Mouse (Mus musculus): ENCODE data around the gene Wipf2. TPM values are rescaled to one million over a fixed set of nuclear protein-coding genes. Genes with fewer than 3 reads are reported as not detected.
A peak's percentile ranks its signal among the peaks of the same experiment; 100 is the strongest.

The Wipf2 gene
- total and polyA plus RNA-seq, 3 experiments, result 2.1 to 7.7 (median 4.7) TPM

DNA sequence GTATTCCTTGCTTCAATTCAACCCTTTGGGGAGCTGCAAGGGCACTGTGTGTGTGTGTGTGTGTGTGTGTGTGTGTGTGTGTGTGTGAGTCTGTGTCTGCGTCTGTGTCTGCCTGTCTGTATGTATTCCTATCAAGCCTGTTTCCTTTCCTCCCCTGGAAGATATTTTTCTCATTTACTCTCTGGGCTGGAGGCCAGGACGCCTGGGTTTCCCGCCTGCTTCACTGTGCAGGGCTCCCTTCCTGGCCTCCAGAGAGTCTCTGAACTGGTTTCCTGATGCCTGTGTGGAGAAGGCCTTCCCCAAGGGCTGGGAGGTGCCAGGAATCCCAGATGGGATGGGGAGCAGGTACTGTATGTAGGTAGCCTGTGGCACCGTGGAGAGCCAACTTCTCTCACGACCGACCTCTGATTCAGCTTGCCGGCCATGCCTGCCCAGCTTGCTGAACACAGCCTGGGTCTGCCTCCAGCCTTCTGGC, 66.7 kb downstream of the Wipf2 start:
- in situ Hi-C loops (cut with MboI; ENCODE audit: low pct_ligation_motif_present, low pct_unique_long_range_greater_than_20kb, low sequenced_read_pairs) (no loop called here), dilution Hi-C loops (cut with MboI; ENCODE audit: extremely low pct_ligation_motif_present, extremely low pct_unique_long_range_greater_than_20kb, low sequenced_read_pairs) (no loop called here)
- H3K4me2 ChIP-seq (ENCODE audit: insufficient read depth, low read depth, poor library complexity, severe bottlenecking), result no peak overlapping the region
- no peak overlapping the region for H3K9ac ChIP-seq (ENCODE audit: insufficient read depth, low read depth)
- no peaks in the 10 kb centered on the region for H3K79me2 ChIP-seq (replicated peaks; ENCODE audit: control insufficient read depth, extremely low read depth, insufficient read depth, poor library complexity, severe bottlenecking)
- peaks cover 0 to 11% of the 10 kb centered on the region in 2 experiments for H3K36me3 ChIP-seq (replicated peaks in 1 of 2; ENCODE audit: control insufficient read depth in 1 of 2, insufficient read depth in 1 of 2, low read length in 1 of 2)
- peaks cover 42 to 77% of the 10 kb centered on the region in 2 experiments for H3K4me1 ChIP-seq (ENCODE audit: control insufficient read depth in 1 of 2, insufficient read depth in 2 of 2)
- H3K27ac ChIP-seq (ENCODE audit: insufficient read depth, low read depth), result no peak overlapping the region
- no peak for DNase-seq (ENCODE audit: extremely low read depth)
- TF ChIP-seq ZC3H11A (IDR thresholded peaks at IDR 0.05; ENCODE audit: low read depth, low read length) (no peak), MAZ (IDR thresholded peaks at IDR 0.05; ENCODE audit: low read depth, low read length) (0 out of 2 replicates have a peak, but pooled peaks have one; percentile 14)
- peaks cover 3% of the 10 kb centered on the region for H3K9me3 ChIP-seq (replicated peaks; ENCODE audit: low read length)
- no peak overlapping the region for H3K4me3 ChIP-seq (replicated peaks in 1 of 3; ENCODE audit: low read depth in 2 of 3, low read length in 2 of 3, poor library complexity in 1 of 3)
- H3K27me3 ChIP-seq (replicated peaks), result no peaks in the 10 kb centered on the region

DNA sequence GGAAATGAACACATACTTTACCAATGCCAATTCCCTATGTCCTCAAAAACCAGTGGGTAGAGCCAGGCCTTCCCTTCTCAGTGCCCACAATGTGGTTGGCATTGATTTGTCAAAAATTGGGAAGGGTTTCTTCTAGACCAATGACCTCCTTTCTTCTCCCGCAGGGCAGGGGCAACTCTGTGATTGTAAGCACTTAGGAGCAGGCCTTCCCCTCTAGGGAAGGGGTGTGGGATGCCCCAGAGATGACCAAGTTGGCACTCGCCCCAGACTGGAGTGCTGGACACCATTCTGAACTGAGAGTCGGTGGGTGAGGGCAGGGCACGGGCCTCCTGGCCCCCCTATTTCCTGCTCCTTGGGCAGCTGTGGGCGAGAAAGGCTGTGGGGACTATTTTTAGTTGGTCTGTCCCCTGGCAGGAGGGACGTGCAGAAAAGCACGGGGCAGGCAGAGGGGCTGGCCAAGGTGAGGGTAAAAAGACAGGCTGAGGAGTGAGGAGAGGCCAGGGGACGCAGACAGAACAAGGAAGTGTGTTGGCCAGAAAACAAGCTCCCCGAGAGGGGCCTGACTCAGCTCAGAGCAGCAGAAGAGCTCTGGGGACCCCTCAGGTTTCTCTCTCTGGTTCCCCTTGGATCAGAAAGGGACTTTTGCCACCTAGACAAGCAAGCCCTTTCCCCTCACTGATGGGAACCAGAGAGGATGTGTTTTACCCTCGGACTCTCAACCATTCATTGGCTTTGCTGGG, 67.5 kb downstream of the Wipf2 start:
- H3K4me1 ChIP-seq (ENCODE audit: control insufficient read depth in 1 of 2, insufficient read depth in 2 of 2), result peaks cover 34 to 69% of the 10 kb centered on the region in 2 experiments
- no peak overlapping the region for H3K9ac ChIP-seq (ENCODE audit: insufficient read depth, low read depth)
- dilution Hi-C loops (cut with MboI; ENCODE audit: extremely low pct_ligation_motif_present, extremely low pct_unique_long_range_greater_than_20kb, low sequenced_read_pairs) (no loop called here), in situ Hi-C loops (cut with MboI; ENCODE audit: low pct_ligation_motif_present, low pct_unique_long_range_greater_than_20kb, low sequenced_read_pairs) (no loop called here)
- DNase-seq (ENCODE audit: extremely low read depth), result peak; percentile 30
- TF ChIP-seq TCF12 (IDR thresholded peaks at IDR 0.05; ENCODE audit: low read depth, low read length) (0 out of 2 replicates have a peak, but pooled peaks have one; percentile 2), JUN (IDR thresholded peaks at IDR 0.05; ENCODE audit: insufficient read depth, low read depth, low read length) (no peak), RAD21 (IDR thresholded peaks at IDR 0.05; ENCODE audit: low read depth, low read length) (no peak), ELF1 (IDR thresholded peaks at IDR 0.05; ENCODE audit: low read depth, low read length) (peak; percentile 65)
- H3K36me3 ChIP-seq (replicated peaks in 1 of 2; ENCODE audit: control insufficient read depth in 1 of 2, insufficient read depth in 1 of 2, low read length in 1 of 2), result peaks cover 0 to 8% of the 10 kb centered on the region in 2 experiments
- peaks cover 5% of the 10 kb centered on the region for H3K9me3 ChIP-seq (replicated peaks; ENCODE audit: low read length)
- no peaks in the 10 kb centered on the region for H3K27me3 ChIP-seq (replicated peaks)
- no peak overlapping the region; the same call in 1 of the 2 replicates for H3K4me2 ChIP-seq (ENCODE audit: insufficient read depth, low read depth, poor library complexity, severe bottlenecking)
- no peak overlapping the region for H3K27ac ChIP-seq (ENCODE audit: insufficient read depth, low read depth)
- no peaks in the 10 kb centered on the region for H3K79me2 ChIP-seq (replicated peaks; ENCODE audit: control insufficient read depth, extremely low read depth, insufficient read depth, poor library complexity, severe bottlenecking)
- no peak overlapping the region for H3K4me3 ChIP-seq (replicated peaks in 1 of 3; ENCODE audit: low read depth in 2 of 3, low read length in 2 of 3, poor library complexity in 1 of 3)

DNA sequence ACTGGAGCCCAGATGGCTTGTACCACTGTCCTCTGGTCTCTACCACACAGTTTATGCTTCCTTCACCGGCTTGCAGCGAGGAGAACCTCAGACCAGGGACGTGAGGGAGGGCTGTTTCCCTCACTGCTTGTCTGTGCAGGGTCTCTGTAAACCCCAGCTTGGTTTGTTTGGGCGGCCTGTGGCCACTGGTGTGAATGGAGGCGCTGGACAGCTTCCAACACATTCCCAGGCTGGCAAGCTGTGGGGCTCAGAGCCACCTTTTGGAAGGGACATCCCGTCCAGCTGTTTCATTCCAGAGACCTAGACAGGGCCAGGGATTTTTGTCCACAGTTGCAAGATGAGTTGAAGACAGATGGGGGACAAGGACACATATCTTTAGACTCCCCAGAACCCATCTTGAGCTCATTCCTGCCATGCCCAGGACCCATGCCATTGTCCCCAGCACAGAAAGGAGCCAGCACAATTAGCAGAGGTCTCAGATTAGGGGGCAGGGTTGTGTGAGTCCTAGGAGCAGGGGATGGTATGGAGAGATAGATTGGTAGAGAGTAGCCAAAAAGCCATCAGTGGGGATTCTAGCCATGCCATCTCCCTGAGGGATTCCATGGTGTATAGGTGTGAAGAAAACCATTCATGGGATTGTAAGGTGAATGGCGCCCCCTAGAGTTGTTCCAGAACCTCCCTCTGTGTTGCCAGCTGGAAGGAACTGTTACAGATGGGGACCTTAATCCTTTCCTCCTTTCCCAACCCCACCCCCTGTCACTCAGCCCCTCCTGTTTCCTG, 68.3 kb downstream of the Wipf2 start:
- H3K9me3 ChIP-seq (replicated peaks; ENCODE audit: low read length), result peaks cover 5% of the 10 kb centered on the region
- H3K4me1 ChIP-seq (ENCODE audit: control insufficient read depth in 1 of 2, insufficient read depth in 2 of 2), result peaks cover 34 to 67% of the 10 kb centered on the region in 2 experiments
- peaks cover 0 to under 1% of the 10 kb centered on the region in 2 experiments for H3K36me3 ChIP-seq (replicated peaks in 1 of 2; ENCODE audit: control insufficient read depth in 1 of 2, insufficient read depth in 1 of 2, low read length in 1 of 2)
- no peak overlapping the region for H3K4me3 ChIP-seq (replicated peaks in 1 of 3; ENCODE audit: low read depth in 2 of 3, low read length in 2 of 3, poor library complexity in 1 of 3)
- no peak overlapping the region for H3K27ac ChIP-seq (ENCODE audit: insufficient read depth, low read depth)
- no peaks in the 10 kb centered on the region for H3K79me2 ChIP-seq (replicated peaks; ENCODE audit: control insufficient read depth, extremely low read depth, insufficient read depth, poor library complexity, severe bottlenecking)
- H3K4me2 ChIP-seq (ENCODE audit: insufficient read depth, low read depth, poor library complexity, severe bottlenecking), result no peak overlapping the region
- DNase-seq (ENCODE audit: extremely low read depth), result no peak
- no peak for TF ChIP-seq CHD2 (IDR thresholded peaks at IDR 0.05; ENCODE audit: low read length)
- TF ChIP-seq TCF12 (IDR thresholded peaks at IDR 0.05; ENCODE audit: low read depth, low read length), result 0 out of 2 replicates have a peak, but pooled peaks have one; percentile 1
- TF ChIP-seq CTCF (conservative IDR thresholded peaks at IDR 0.05 in 1 of 2, IDR thresholded peaks at IDR 0.05 in 1 of 2; ENCODE audit: low read depth in 2 of 2, low read length in 2 of 2), result peak; percentile 44 to 52; a peak in 3 of 4 replicates
- TF ChIP-seq PAX5 (IDR thresholded peaks at IDR 0.05; ENCODE audit: low read length), result no peak
- TF ChIP-seq NRF1 (IDR thresholded peaks at IDR 0.05; ENCODE audit: low read depth, low read length), result no peak
- peak; percentile 1; the same call in 1 of the 2 replicates for TF ChIP-seq RAD21 (IDR thresholded peaks at IDR 0.05; ENCODE audit: low read depth, low read length)
- no peak for TF ChIP-seq ZNF384 (IDR thresholded peaks at IDR 0.05; ENCODE audit: low read depth, low read length)
- TF ChIP-seq SMC3 (IDR thresholded peaks at IDR 0.05; ENCODE audit: low read depth, low read length), result no peak
- TF ChIP-seq ZKSCAN1 (IDR thresholded peaks at IDR 0.05; ENCODE audit: borderline replicate concordance, low read depth, low read length), result no peak
- TF ChIP-seq POLR2AphosphoS2 (IDR thresholded peaks at IDR 0.05; ENCODE audit: low read depth, low read length), result no peak
- no peak for TF ChIP-seq UBTF (IDR thresholded peaks at IDR 0.05; ENCODE audit: low read depth, low read length)
- TF ChIP-seq POLR2A (IDR thresholded peaks at IDR 0.05; ENCODE audit: low read depth, low read length), result no peak
- TF ChIP-seq ELF1 (IDR thresholded peaks at IDR 0.05; ENCODE audit: low read depth, low read length), result no peak
- no peak for TF ChIP-seq MAX (IDR thresholded peaks at IDR 0.05; ENCODE audit: low read length)
- TF ChIP-seq TBP (conservative IDR thresholded peaks at IDR 0.05; ENCODE audit: low read depth, low read length), result no peak
- TF ChIP-seq GABPA (IDR thresholded peaks at IDR 0.05; ENCODE audit: insufficient replicate concordance, low read depth, low read length), result no peak
- no peak for TF ChIP-seq KAT2A (IDR thresholded peaks at IDR 0.05; ENCODE audit: insufficient replicate concordance, low read length)
- H3K9ac ChIP-seq (ENCODE audit: insufficient read depth, low read depth), result no peak overlapping the region
- dilution Hi-C loops (cut with MboI; ENCODE audit: extremely low pct_ligation_motif_present, extremely low pct_unique_long_range_greater_than_20kb, low sequenced_read_pairs) (no loop called here), in situ Hi-C loops (cut with MboI; ENCODE audit: low pct_ligation_motif_present, low pct_unique_long_range_greater_than_20kb, low sequenced_read_pairs) (no loop called here)
- H3K27me3 ChIP-seq (replicated peaks), result no peaks in the 10 kb centered on the region
